8 mouse cellular contexts compared by ENCODE assay signal in the genomic region with DNA sequence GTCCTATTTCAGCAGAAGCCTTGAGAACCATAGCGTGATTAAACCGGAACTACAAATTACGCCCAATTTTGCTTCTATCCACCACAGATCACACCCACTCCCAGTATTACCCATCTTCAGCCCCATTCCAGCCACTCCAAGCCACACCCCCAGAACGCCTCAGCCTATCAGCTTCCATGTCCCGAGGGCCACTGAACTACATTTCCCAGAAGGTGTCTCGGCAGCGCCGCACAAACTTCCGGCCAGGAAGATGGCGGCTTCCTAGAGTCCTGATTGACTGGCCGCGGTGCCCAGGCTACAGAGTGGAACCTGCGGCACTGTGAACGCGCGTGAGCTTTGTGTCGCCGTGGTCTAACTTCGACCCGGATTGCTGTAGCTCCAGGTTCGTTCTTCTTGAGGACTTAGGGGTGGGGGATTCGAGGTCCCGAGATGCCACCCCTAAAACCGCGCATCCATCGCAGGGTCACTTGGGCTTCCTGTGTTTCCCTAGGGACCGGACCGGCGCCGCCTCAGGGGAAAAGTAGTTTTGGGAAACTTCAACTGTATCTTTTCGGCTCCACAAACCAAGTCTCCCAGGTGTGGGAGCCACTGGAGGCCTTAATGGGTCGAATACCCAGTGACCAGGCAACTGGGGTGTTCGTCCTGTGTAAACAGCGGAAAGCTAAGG. TPM values are rescaled to one million over a fixed set of nuclear protein-coding genes. Genes with fewer than 3 reads are reported as not detected.
DNase-seq lines count a peak whose midpoint lies in the region; ATAC-seq and TF ChIP-seq lines count a peak whose summit lies in the region.

A gene (plus strand): TSS at position 223 of the 667 bp plus-strand sequence.

- peaks cover 5% of the 10 kb centered on the region for H3K79me3 ChIP-seq in C2C12 (ENCODE audit: low read depth)

- peak within 1 kb of the TSS; percentile 74 for H3K9ac ChIP-seq in kidney, embryonic 15.5 days

- peaks cover 32% of the 10 kb centered on the region for H3K4me1 ChIP-seq in heart, embryonic 10.5 days
- H3K4me1 ChIP-seq in kidney, embryonic 15.5 days = peaks cover 25% of the 10 kb centered on the region

- peaks cover 13% of the 10 kb centered on the region for H3K36me3 ChIP-seq in C2C12 (ENCODE audit: control insufficient read depth, insufficient read depth)
- peaks cover 25% of the 10 kb centered on the region for H3K36me3 ChIP-seq in heart, embryonic 10.5 days
- H3K36me3 ChIP-seq in kidney, embryonic 15.5 days = peaks cover 29% of the 10 kb centered on the region

- ATAC-seq in erythroblast, adult 5-6 weeks (replicated peaks; ENCODE audit: low FRiP score, poor library complexity, severe bottlenecking) = peak; percentile 98
- peak; percentile 96 for ATAC-seq in kidney, embryonic 15.5 days (replicated peaks; ENCODE audit: low FRiP score)
- ATAC-seq in monocyte, adult 5-6 weeks (replicated peaks; ENCODE audit: insufficient number of reproducible peaks, low FRiP score, low TSS enrichment, poor library complexity, severe bottlenecking) = peak; percentile 99

- peak; percentile 99 for DNase-seq in brain, adult 2 months (ENCODE audit: low read depth, low spot score)
- peak; percentile 97 for DNase-seq in heart, embryonic 10.5 days (ENCODE audit: low spot score)
- peak; percentile 93 for DNase-seq in liver
- peak; percentile 89 to 91 for DNase-seq in spleen, postnatal 4 days (ENCODE audit: low spot score in 2 of 2)

- H3K79me2 ChIP-seq in C2C12 (ENCODE audit: control insufficient read depth, insufficient read depth) = peaks cover 17% of the 10 kb centered on the region

- no peaks in the 10 kb centered on the region for H3K27me3 ChIP-seq in C2C12 (ENCODE audit: control insufficient read depth, insufficient read depth, insufficient read length)
- H3K27me3 ChIP-seq in heart, embryonic 10.5 days (ENCODE audit: insufficient read depth, poor library complexity, severe bottlenecking) = peaks cover 5% of the 10 kb centered on the region; the same call in 1 of the 2 replicates
- H3K27me3 ChIP-seq in kidney, embryonic 15.5 days = no peaks in the 10 kb centered on the region

- 1% methylated on average over 34 of the region's 34 CpGs for WGBS in heart, embryonic 10.5 days
- WGBS in kidney, embryonic 15.5 days = under 1% methylated on average over 34 of the region's 34 CpGs

- no peaks in the 10 kb centered on the region for H3K9me3 ChIP-seq in heart, embryonic 10.5 days
- no peaks in the 10 kb centered on the region for H3K9me3 ChIP-seq in kidney, embryonic 15.5 days (replicated peaks)

- peak within 1 kb of the TSS; percentile 85 for H3K27ac ChIP-seq in heart, embryonic 10.5 days
- peak within 1 kb of the TSS; percentile 84 for H3K27ac ChIP-seq in kidney, embryonic 15.5 days

- H3K4me3 ChIP-seq in C2C12 (ENCODE audit: insufficient read depth, poor library complexity, severe bottlenecking) = peak within 1 kb of the TSS; percentile 84
- H3K4me3 ChIP-seq in heart, embryonic 10.5 days = peak within 1 kb of the TSS; percentile 81
- H3K4me3 ChIP-seq in kidney, embryonic 15.5 days (replicated peaks) = peak within 1 kb of the TSS; percentile 67

- peak within 1 kb of the TSS; percentile 78 for H3K4me2 ChIP-seq in kidney, embryonic 15.5 days

- TF ChIP-seq CTCF in C2C12 (IDR thresholded peaks at IDR 0.05; ENCODE audit: control insufficient read depth, insufficient read depth, insufficient read length) = no peak

- peak within 1 kb of the TSS; percentile 94 for H3ac ChIP-seq in C2C12 (ENCODE audit: control insufficient read depth, insufficient read length, low read depth)

TF ChIP-seq in C2C12, 6 proteins besides CTCF, POLR2A, EP300 and RAD21:
- TF ChIP-seq MYOG (IDR thresholded peaks at IDR 0.05; ENCODE audit: control insufficient read depth, extremely low read depth, insufficient read length) (no peak), MAX (IDR thresholded peaks at IDR 0.05) (no peak), MYOD1 (IDR thresholded peaks at IDR 0.05; ENCODE audit: control insufficient read depth, insufficient read length, low read depth) (no peak), CEBPB (IDR thresholded peaks at IDR 0.05; ENCODE audit: low read depth) (no peak), USF1 (IDR thresholded peaks at IDR 0.05; ENCODE audit: low read depth) (no peak), FOSL1 (IDR thresholded peaks at IDR 0.05; ENCODE audit: insufficient read depth, low read length, poor library complexity, severe bottlenecking) (no peak)
TF ChIP-seq in C2C12: peak in this region for 0.

RNA-seq across cellular contexts. Expression of the gene that starts here (rescaled TPM):
- 118 TPM for polyA plus RNA-seq in C2C12 (2012; fragmentation: generic; extraction: Trizol)
- 31.9 and 60.8 TPM in 2 replicates for total RNA-seq in erythroblast, adult 5-6 weeks (2015; ENCODE audit: low replicate concordance)
- 29.0 and 35.2 TPM in 2 replicates for total RNA-seq in erythroblast, adult 5-6 weeks (2017; ENCODE audit: low replicate concordance)
- polyA plus RNA-seq in heart, embryonic 10.5 days (2016; fragmentation: Nextera tagmentation; extraction: Ambion mirVana) = 101 and 111 TPM in 2 replicates
- polyA plus RNA-seq in kidney, embryonic 15.5 days (2015; fragmentation: Nextera tagmentation; extraction: Ambion mirVana) = 117 and 118 TPM in 2 replicates
- total RNA-seq in monocyte, adult 5-6 weeks (2017) = 49.7 to 68.7 TPM (median 61.4 TPM) in 3 replicates

Comparison
In these comparisons a context has a peak if more than half of its experiments do, and no peak if none do; other contexts are left out.
1. Peak in every context shown above with its lines: DNase-seq, ATAC-seq, H3K4me3 ChIP-seq and H3K27ac ChIP-seq.